Mouse (Mus musculus) CH12.LX (cell line): ENCODE data around the gene Samsn1.

Experiments
- MAZ ChIP-seq: IDR thresholded peaks from 2 replicates; pipeline ENCODE4 v1.6.1; 2012; ENCODE audit warnings: low read depth, mild to moderate bottlenecking, inconsistent platforms, low read length, improper control_type of control experiment, moderate library complexity
- NRF1 ChIP-seq: IDR thresholded peaks from 2 replicates; pipeline ENCODE4 v1.6.1; 2014; ENCODE audit warnings: low read depth, mild to moderate bottlenecking, inconsistent platforms, low read length, improper control_type of control experiment, moderate library complexity

DNA sequence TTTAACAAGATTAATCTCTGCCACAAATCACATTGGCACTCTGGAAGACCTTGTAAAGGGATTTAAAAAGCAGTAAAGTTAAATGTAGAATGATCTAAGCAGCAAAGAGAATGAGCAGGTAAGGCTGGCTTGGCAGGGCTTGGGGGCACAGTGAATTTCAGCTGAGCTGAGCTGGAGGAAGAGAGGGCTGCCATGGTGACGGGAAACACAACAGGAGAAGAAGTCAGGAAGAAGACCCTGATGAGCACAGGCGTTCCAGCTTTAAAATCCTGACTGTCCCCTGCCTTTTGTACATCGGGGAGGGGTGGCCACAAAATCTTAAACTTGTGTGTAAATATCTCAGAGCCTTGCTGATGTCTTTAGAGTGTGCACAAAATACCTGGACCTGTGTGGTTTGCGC is 32.0 kb upstream of the Samsn1 start:
- TF ChIP-seq NRF1 (no peak), MAZ (no peak)
